Mouse (Mus musculus) neutrophil, adult 83 days (primary cell): ENCODE measurements around the gene Kri1. TPM values are rescaled to one million over a fixed set of nuclear protein-coding genes. Genes with fewer than 3 reads are reported as not detected.

ENCODE experiments used
- total RNA-seq, 2 experiments: library from RNA; stranded (reverse); gene quantifications; one replicate each; pipeline ENCODE4 v1.2.4; 2023

Kri1 gene
- total RNA-seq, result 10 to 100 TPM; 92.2 to 97.0 TPM

GRCm38 (mm10) chr9:21287571-21288402 lies at the start of gene Kri1:
Kri1 (minus strand) TSS chr9:21287969.

GRCm38 (mm10) chr9:21320619-21321512 lies 33.1 kb upstream of the Kri1 start, which contains the start of gene Slc44a2:
Slc44a2 (plus strand) TSS chr9:21320698.

GRCm38 (mm10) chr9:21312134-21312533 lies 24.4 kb upstream of the Kri1 start, which contains the start of gene Ap1m2:
Ap1m2 (minus strand) TSS chr9:21312337.

GRCm38 (mm10) chr9:21291022-21291787 lies 3.4 kb upstream of the Kri1 start, which contains the start of gene Cdkn2d:
Cdkn2d (minus strand) TSS chr9:21291407.

GRCm38 (mm10) chr9:21265000-21265561 lies 22.7 kb downstream of the Kri1 start, which contains the start of gene Atg4d:
Atg4d (plus strand) TSS chr9:21265293.

GRCm38 (mm10) chr9:21248326-21248725 lies 39.4 kb downstream of the Kri1 start, which contains the start of gene S1pr5:
S1pr5 (minus strand) TSS chr9:21248443.

GRCm38 (mm10) chr9:21238733-21239464 lies 48.9 kb downstream of the Kri1 start, which contains the start of gene Keap1:
Keap1 (minus strand) TSS chr9:21239361.

Other genes with a start within 250 kb of the Kri1 start
- not detected for gene Zglp1, start 220.9 kb downstream of the Kri1 start, total RNA-seq
- gene Gm49373, start 214.9 kb downstream of the Kri1 start, total RNA-seq, result under 1 TPM; 0.26 to 0.44 TPM
- 1 to 10 TPM; 6.6 to 8.3 TPM for gene Fdx1l, start 214.4 kb downstream of the Kri1 start, total RNA-seq
- 1 to 10 TPM; 2.1 to 3.0 TPM for gene Gm38431, start 196.0 kb downstream of the Kri1 start, total RNA-seq
- gene Raver1, start 196.0 kb downstream of the Kri1 start, total RNA-seq, result 10 to 100 TPM; 51.8 to 54.5 TPM
- gene Tyk2, start 156.7 kb downstream of the Kri1 start, total RNA-seq, result 10 to 100 TPM; 44.2 to 48.6 TPM
- gene Cdc37, start 138.0 kb downstream of the Kri1 start, total RNA-seq, result 10 to 100 TPM; 76.1 to 82.1 TPM
- 1 to 10 TPM; 5.7 to 7.2 TPM for gene Pde4a, start 122.3 kb downstream of the Kri1 start, total RNA-seq
- gene Keap1, start 48.6 kb downstream of the Kri1 start, total RNA-seq, result 10 to 100 TPM; 25.5 to 28.8 TPM
- 1 to 10 TPM; 2.3 to 3.9 TPM for gene S1pr5, start 39.5 kb downstream of the Kri1 start, total RNA-seq
- 10 to 100 TPM; 42.2 to 45.0 TPM for gene Atg4d, start 22.7 kb downstream of the Kri1 start, total RNA-seq
- 100 to 1,000 TPM; 105 to 122 TPM for gene Cdkn2d, start 3.4 kb upstream of the Kri1 start, total RNA-seq
- gene Ap1m2, start 24.4 kb upstream of the Kri1 start, total RNA-seq, result 1 to 10 TPM; 3.4 to 4.2 TPM
- 100 to 1,000 TPM; 130 to 139 TPM for gene Slc44a2, start 32.7 kb upstream of the Kri1 start, total RNA-seq
- gene Ilf3, start 79.9 kb upstream of the Kri1 start, total RNA-seq, result 10 to 100 TPM; 33.6 to 41.6 TPM
- gene Qtrt1, start 123.9 kb upstream of the Kri1 start, total RNA-seq, result 10 to 100 TPM; 15.2 to 17.4 TPM
- gene Dnm2, start 136.9 kb upstream of the Kri1 start, total RNA-seq, result 100 to 1,000 TPM; 226 to 246 TPM
- 1 to 10 TPM; 5.6 to 6.5 TPM for gene Tmed1, start 222.3 kb upstream of the Kri1 start, total RNA-seq
- 100 to 1,000 TPM; 219 to 227 TPM for gene AB124611, start 238.2 kb upstream of the Kri1 start, total RNA-seq